Mouse (Mus musculus) left cerebral cortex, postnatal 4 days (tissue): Measurements from ENCODE around the gene Ntn1. TPM values are rescaled to one million over a fixed set of nuclear protein-coding genes. Genes with fewer than 3 reads are reported as not detected.

ENCODE experiments used
- DNase-seq: peaks from one replicate; pipeline ENCODE4 v3.0.0-alpha.2; 2022
- intact Hi-C: fragments of 180-260 bp; cut with DNase I; formaldehyde crosslinking; loops from one replicate; pipeline ENCODE4 v1.15.1; 2025
- total RNA-seq, 2 experiments: library from RNA; stranded (reverse); gene quantifications; 2 replicates each; pipeline ENCODE4 v1.2.3; 2021

Ntn1 gene
- total RNA-seq, 2 experiments from 2014 or later: 10.6 to 14.7 TPM

GRCm38 (mm10) chr11:68385021-68385821, 15.4 kb downstream of the Ntn1 start:
- DNase-seq: peak; percentile 53

GRCm38 (mm10) chr11:68384592-68385020, 16.0 kb downstream of the Ntn1 start:
- intact Hi-C loops: no loop called here
- peak; percentile 42 for DNase-seq

More at GRCm38 (mm10) chr11:68385021-68385821, 15.4 kb downstream of the Ntn1 start:
- intact Hi-C loops: no loop called here

DNA sequence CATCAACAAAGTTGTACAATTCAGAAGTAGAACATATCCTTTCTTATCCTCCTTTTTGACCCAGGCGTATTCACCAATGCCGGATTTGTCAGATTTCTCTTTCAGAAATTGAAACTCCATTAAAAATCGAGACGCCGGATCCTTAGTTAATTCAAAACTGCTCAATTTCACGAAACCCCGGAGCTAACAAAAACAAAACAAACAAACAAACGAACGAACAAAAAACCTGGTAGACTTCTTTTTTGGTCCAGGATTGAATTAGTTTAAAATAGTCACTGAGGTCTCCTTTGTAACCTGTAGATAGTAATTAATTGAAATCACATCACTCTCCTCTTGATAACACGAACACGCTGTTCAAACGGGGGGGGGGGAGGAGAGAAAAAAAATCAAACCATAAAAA, 16.5 kb downstream of the Ntn1 start:
- intact Hi-C loops: no loop called here
- no peak for DNase-seq

GRCm38 (mm10) chr11:68383519-68383918, 17.1 kb downstream of the Ntn1 start:
- intact Hi-C loops: no loop called here
- DNase-seq: no peak

- intact Hi-C loops: no loop called here
- DNase-seq: no peak
Measured at GRCm38 (mm10) chr11:68381833-68382232, 18.8 kb downstream of the Ntn1 start.

DNA sequence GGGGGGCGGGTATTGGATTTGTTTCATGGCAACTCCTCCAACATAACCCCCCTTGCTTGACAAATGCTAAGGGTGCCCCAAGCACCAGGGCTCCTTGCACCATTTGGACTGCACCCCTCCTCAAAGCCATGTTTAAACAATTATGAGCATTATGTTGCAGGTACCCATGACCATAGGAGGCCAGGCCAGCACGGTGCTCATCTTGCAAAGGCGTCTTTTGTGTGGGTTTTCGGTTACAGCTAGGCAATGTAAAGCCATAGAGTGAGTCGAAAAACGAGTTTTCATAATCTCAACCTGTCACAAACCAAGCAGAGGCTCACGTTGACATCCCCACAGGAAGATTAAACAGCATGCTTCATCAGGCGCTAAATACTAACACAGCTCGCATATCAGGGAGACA, 19.3 kb downstream of the Ntn1 start:
- intact Hi-C loops: no loop called here
- no peak for DNase-seq

DNA sequence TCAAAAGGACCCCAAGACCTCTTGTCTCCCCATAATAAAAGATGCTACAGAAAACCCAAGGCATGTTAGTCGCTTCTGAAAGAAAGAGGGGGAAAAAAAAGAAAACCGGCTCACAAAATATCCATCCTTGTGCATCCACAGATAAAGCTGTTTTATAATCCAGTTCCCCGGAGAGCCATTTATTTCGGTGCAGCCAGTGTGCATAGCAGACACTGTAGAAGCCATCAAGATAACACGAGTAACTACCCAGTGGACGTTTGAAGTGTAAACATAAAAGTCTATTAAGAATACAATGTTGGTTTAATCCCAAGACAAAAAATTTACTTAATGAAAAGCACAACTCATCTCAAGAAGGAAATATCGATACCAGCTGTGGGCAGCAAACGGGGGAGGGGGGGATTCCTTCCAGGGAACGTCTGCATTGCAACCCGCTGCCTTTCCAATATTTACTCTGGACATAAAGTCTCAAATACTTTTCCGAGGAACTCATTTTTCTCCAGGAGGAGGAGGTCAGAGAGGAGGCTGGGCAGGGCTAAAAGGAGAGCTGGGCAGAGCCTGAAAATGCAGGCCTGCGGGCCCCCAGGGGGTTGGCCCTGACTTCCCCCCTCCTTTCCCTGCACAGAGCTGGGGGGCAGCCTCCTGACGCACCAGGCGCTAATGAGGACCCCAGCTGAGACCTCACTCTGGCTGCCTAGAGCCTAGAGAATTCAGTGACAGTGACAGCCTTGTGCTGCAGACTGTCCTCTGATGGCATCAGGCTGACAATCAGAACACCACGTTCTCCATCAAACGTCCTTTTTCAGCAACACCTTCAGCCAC, 21.5 kb downstream of the Ntn1 start:
- intact Hi-C loops: no loop called here
- no peak for DNase-seq

DNA sequence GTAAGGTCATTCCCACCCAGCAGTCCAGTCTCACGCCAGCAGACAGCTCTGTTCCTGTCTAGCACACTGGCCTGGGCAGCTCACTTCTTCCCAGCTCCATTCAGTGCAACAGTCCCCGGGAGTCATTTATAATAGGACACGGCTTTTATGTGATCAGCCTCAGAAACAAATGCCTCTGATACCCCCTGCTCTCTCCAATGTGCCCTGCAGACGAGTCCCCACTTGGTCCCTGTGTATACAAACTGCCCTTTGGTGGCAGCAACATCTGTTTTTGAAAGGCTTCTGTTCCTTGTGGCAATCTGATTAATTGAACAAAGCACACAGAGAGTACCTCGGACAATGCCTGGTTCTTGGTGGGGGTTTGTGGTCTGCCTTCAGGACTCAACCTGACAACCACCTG, 22.2 kb downstream of the Ntn1 start:
- intact Hi-C loops: no loop called here
- no peak for DNase-seq

DNA sequence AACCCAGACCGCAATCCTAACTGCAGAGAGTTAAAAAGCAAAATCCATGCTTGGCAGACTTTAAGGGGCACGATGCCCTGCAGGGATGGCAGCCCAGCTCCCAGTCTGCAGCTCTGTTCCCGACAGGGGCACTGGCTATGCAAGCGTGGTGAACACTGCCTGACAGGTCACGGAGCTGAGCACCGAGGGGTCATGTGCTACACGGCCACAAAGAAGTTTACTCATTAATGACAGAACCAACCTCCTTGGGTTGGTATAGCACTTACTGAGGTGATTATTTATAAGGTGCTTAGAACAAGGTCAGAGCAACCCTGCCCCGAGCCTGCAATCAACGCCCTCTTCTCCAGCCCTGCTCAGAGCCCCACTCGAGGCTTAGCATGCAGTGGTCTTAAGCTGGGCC, 27.5 kb downstream of the Ntn1 start:
- intact Hi-C loops: no loop called here
- DNase-seq: peak; percentile 41

DNA sequence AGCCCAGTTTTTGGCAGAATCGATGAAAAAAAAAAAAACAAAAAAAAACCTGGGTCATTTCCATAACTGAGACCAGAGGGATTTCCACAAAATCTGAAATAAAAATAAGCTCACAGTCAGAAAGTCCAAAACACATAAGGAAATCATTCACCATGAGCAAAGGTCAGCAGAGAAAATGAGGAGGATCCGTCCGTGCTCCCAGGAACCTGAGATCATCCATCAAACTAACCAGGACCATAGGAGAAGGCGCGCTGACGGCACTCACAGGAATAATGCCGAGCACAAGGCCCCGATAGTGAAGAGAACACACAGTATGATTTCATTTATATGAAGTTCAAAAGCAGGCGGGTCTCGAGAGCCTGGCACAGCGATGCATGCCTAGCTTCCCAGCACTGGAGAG, 29.0 kb downstream of the Ntn1 start:
- DNase-seq: no peak
- intact Hi-C loops: no loop called here

GRCm38 (mm10) chr11:68356901-68357300, 43.7 kb downstream of the Ntn1 start:
- intact Hi-C loops: no loop called here
- peak; percentile 42 for DNase-seq

DNA sequence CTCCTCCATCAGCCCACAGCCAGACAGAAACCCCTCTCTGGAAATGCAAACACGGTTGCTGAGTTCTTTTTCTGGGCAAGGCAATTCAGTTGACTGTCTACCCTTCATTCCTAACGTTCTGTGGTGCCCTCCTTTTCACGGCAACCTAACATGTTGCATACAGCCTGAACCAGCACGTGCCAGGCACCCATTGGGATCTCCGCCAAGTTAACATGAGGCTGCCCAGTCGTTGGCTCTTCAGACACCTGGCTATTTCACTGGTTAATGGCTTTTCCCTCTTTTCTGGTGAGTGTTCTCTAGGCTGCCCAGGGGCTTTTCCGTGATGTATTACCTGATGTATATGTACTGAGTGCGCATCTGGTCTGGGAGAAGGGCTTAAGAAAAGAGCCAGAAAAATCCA, 45.1 kb downstream of the Ntn1 start:
- peak; percentile 76 for DNase-seq
- intact Hi-C loops: no loop called here

GRCm38 (mm10) chr11:68354848-68355247, 45.8 kb downstream of the Ntn1 start:
- intact Hi-C loops: no loop called here
- no peak for DNase-seq

- no peak for DNase-seq
- intact Hi-C loops: no loop called here
Measured at GRCm38 (mm10) chr11:68352236-68352635, 48.4 kb downstream of the Ntn1 start.

GRCm38 (mm10) chr11:68348851-68349250, 51.8 kb downstream of the Ntn1 start:
- intact Hi-C loops: no loop called here
- DNase-seq: peak; percentile 40

DNA sequence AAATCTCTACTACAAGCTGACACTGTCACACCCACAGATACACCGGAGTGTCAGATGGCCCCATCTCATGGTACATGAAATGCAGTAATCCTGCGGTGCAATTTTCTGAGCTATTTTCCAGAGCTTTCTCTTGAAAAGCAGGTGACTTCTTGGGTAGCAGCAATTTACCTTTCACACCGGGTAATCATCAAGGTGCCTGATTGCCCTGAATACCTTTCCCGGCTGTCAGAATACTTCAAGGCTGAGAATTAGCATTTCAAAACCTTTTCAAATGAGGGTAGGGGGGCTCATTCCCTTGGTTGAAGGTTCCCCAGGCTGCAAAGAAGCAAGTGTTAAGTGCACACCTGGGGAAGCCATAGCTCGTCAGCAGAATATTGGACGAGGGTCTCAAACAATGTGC, 52.5 kb downstream of the Ntn1 start:
- DNase-seq: no peak
- intact Hi-C loops: no loop called here

- DNase-seq: no peak
- intact Hi-C loops: no loop called here
Measured at GRCm38 (mm10) chr11:68347508-68347907, 53.1 kb downstream of the Ntn1 start.

DNA sequence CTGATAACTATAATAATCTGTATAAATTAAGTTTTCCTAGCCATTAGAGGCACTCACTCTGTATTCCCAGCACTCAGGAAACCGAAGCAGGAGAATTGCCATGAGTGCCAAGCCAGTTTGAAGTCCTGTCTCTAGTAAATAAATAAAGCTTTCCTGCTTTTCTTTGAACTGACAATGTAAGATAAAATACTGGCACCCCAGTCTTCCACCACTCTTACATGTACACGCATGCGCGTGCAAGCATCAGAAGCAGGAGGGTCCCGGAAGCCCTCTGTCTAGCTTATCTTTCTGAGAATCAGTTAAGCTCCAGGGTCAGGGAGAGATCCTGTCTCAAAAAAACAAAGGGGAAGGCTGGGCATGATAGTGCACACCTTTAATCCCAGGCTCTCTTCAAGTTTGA, 54.5 kb downstream of the Ntn1 start:
- DNase-seq: no peak
- intact Hi-C loops: no loop called here

- intact Hi-C loops: no loop called here
- no peak for DNase-seq
Measured at GRCm38 (mm10) chr11:68344221-68344620, 56.4 kb downstream of the Ntn1 start.

DNA sequence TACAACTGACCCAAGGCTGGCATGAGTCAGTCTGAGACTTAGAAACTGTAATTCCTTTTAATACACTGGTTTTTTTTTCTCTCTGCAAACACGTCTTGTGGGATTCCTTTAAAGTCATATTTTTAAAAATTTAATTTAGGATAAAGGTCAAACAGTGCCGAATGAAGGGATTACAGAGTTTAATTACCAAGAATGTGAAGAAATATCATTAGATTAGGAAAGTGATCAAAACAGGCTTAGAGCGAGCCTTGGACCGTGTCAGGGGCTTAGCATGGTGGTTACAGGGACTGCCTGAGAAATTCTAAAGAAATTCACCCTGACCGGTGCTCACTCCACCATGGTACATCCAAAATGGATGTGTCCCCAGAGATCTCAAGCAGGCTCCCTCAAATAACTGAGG, 57.9 kb downstream of the Ntn1 start:
- no peak for DNase-seq
- intact Hi-C loops: no loop called here

DNA sequence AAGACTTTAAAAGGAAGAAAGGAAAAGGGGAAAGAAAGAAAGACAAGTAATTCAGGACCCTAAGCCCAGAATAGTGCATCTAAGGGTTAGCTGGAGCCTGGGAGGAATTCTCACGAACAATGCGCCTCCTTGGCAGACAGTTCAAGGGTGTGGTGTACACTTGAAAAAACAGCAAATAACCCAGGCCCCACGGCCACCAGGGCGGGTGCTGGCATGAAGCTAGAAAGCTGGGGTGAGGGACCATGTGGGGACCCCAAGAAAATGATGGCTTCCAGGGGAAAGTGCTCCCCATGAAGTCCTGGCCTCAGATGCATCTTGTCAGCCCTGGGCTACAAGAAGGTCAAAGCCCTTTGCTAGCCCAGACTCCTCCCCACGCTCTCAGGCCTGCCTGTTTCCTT, 58.6 kb downstream of the Ntn1 start:
- intact Hi-C loops: no loop called here
- DNase-seq: no peak
